Mouse (Mus musculus) hindbrain, postnatal 0 days (tissue): ENCODE measurements around the gene Krt78. TPM values are rescaled to one million over a fixed set of nuclear protein-coding genes. Genes with fewer than 3 reads are reported as not detected.

Experiments
- ATAC-seq: fragments of 200-750 bp; cut with Nextera tagmentation; 2 replicates; pipeline ENCODE4 v1.8.0; 2017; ENCODE audit warnings: mild to moderate bottlenecking, moderate TSS enrichment, moderate library complexity
- DNase-seq: peaks from one replicate; pipeline ENCODE4 v3.0.0-alpha.2; 2015; ENCODE audit warnings: low spot score
- H3K27ac ChIP-seq: fragments of 300-500 bp; sonication (generic); 2 replicates; pipeline ENCODE4 v1.5.1; 2014; ENCODE audit warnings: mild to moderate bottlenecking
- H3K27me3 ChIP-seq: fragments of 300-500 bp; sonication (generic); 2 replicates; pipeline ENCODE4 v1.6.1; 2014; ENCODE audit warnings: low read length, mixed read lengths; ENCODE audit not compliant: insufficient read depth
- H3K36me3 ChIP-seq: fragments of 300-500 bp; sonication (generic); 2 replicates; pipeline ENCODE4 v1.6.1; 2014; ENCODE audit warnings: low read length, mixed read lengths; ENCODE audit not compliant: insufficient read depth
- H3K4me1 ChIP-seq: fragments of 300-500 bp; sonication (generic); 2 replicates; pipeline ENCODE4 v1.6.1; 2014; ENCODE audit warnings: antibody characterized with exemption, low read length, mixed read lengths; ENCODE audit not compliant: insufficient read depth
- H3K4me2 ChIP-seq: fragments of 300-500 bp; sonication (generic); 2 replicates; pipeline ENCODE4 v1.6.1; 2014; ENCODE audit warnings: low read depth, mild to moderate bottlenecking, low read length, moderate library complexity, mixed read lengths
- H3K4me3 ChIP-seq: fragments of 300-500 bp; sonication (generic); 2 replicates; pipeline ENCODE4 v1.5.1; 2014; ENCODE audit warnings: low read length
- H3K9ac ChIP-seq: fragments of 300-500 bp; sonication (generic); replicated peaks from 2 replicates; pipeline ENCODE4 v1.6.1; 2014; ENCODE audit warnings: mild to moderate bottlenecking, low read length, moderate library complexity, mixed read lengths
- H3K9me3 ChIP-seq: fragments of 300-500 bp; sonication (generic); 2 replicates; pipeline ENCODE4 v1.6.1; 2016; ENCODE audit warnings: low read length, mixed read lengths
- CTCF ChIP-seq: IDR thresholded peaks from 2 replicates; pipeline ENCODE4 v1.5.1; 2016; ENCODE audit warnings: antibody characterized with exemption, control low read depth, low read depth
- WGBS: fragments of 180-500 bp; shearing (Covaris S2); extraction: QIAGEN DNeasy Blood & Tissue Kit; methylation state at CpG from one replicate; pipeline ENCODE4 v1.1.7; 2014; 5-methylcytosine and 5-hydroxymethylcytosine counted together
- polyA plus RNA-seq: library from polyadenylated mRNA; unstranded; fragments of >200 nt; fragmentation: Nextera tagmentation; extraction: Ambion mirVana; gene quantifications from 2 replicates; pipeline ENCODE4 v1.2.1, GENCODE M21; 2015
- total RNA-seq: library from RNA; depleted of rRNA; stranded (reverse); fragments of >200 nt; gene quantifications from 2 replicates; pipeline ENCODE4 v1.2.3, GENCODE M21; 2014

Gene Krt78
- total and polyA plus RNA-seq, 2 experiments from 2014 or later, result not detected

DNA sequence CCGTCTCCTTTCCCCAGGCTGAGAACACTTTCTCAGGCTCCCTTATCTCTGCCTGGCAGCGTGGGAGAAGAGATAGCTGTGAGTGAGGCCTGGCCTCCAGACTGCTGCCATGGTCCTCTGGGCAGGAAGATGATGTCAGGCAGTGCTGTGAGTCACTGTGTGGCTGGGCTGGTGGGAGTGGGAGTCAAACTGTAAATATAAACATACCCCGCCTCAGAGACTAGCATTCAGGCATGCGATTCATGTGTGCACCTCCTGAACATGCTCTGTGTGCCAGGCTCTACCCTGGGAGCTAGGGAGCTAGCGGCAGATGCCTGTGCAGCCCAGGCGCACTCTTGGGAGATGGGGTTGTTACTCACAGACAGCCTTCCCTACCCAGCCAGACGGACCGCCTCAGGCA, 12.1 kb downstream of the Krt78 start:
- no peak overlapping the region for H3K9ac ChIP-seq
- no peak for TF ChIP-seq CTCF
- H3K27ac ChIP-seq, result no peak overlapping the region
- no peaks in the 10 kb centered on the region for H3K4me1 ChIP-seq
- H3K4me2 ChIP-seq, result no peak overlapping the region
- H3K9me3 ChIP-seq, result no peaks in the 10 kb centered on the region
- H3K27me3 ChIP-seq, result no peaks in the 10 kb centered on the region
- DNase-seq, result no peak
- ATAC-seq, result no peak
- no peaks in the 10 kb centered on the region for H3K36me3 ChIP-seq
- 55% methylated on average over 8 of the region's 8 CpGs for WGBS
- H3K4me3 ChIP-seq, result no peak overlapping the region

DNA sequence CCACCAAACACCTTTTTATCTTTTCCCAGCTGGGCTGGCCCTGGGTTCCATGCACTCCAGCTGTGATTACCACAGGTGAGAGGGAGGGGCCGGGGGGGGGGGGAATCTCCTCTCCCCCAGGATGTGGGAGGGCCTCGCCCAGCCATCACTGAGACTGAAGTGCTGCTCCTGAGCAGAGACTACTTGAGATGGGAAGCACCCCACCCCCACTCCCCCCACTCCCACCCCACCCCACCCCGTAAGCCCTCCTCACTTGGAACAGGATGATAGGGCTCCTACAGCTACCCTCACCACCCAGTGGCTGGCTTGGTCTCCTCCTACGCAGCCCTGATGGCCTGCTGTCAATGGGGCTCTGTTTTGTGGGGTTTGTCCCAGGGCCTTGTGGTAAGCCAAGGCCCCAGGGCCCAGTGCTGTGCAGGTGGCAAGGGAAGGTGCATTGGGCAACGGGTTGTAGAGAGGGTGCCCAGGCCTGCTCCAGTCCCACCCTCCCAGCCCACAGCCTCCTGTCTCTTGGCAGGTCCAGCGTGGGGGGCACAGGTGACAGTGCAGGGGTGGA, 13.7 kb downstream of the Krt78 start, which contains the start of gene Krt79:
TSS of gene Krt79 (minus strand) at position 51 of the 556 bp plus-strand sequence.
- Histone ChIP-seq H3K9me3 (no peaks in the 10 kb centered on the region), H3K4me1 (no peaks in the 10 kb centered on the region), H3K27me3 (no peaks in the 10 kb centered on the region), H3K4me3 (no peak within 1 kb of the TSS), H3K9ac (no peak within 1 kb of the TSS), H3K27ac (no peak within 1 kb of the TSS), H3K4me2 (no peak within 1 kb of the TSS), H3K36me3 (no peaks in the 10 kb centered on the region)
- DNase-seq, result no peak
- WGBS, result 73% methylated on average over 6 of the region's 6 CpGs
- no peak for TF ChIP-seq CTCF
- no peak for ATAC-seq

DNA sequence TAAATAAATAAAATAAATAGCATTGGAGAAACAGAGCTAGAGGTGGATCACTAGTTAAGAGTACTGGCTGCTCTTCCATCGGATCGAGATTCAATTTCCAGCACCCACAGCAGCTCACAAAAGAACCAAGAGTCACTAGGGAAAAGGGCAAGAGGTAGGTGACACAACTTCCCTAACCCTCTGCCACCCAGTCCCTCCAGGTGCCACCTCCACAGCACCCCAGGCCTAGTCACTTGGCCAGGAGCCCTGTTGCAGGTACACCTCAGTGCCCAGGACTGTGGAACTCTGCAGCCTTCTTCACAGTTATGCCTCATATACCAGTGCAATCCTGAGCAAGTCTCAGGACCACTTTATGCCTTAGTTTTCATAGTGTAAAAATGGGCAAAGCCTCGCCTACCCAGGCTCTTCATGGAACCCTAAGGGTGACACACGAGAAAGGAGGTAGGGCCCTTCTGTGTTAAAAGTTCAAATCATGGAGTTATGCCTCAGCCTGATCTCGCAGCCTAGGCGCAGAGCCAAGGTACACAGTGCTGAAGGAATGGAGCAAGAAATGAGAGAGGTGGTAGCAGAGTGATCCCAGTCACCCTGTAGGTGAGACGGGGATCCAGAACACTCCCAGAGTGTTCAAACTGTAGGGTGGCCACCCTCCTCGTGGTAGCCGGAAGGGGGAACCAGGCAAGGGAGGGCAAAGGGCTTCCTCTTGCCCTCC, 15.3 kb downstream of the Krt78 start:
- Histone ChIP-seq H3K9me3 (no peaks in the 10 kb centered on the region), H3K4me1 (no peaks in the 10 kb centered on the region), H3K4me3 (no peak overlapping the region), H3K36me3 (no peaks in the 10 kb centered on the region), H3K27me3 (no peaks in the 10 kb centered on the region), H3K27ac (no peak overlapping the region), H3K9ac (no peak overlapping the region), H3K4me2 (no peak overlapping the region)
- ATAC-seq (no peak), DNase-seq (no peak)
- 81% methylated on average over 9 of the region's 9 CpGs for WGBS
- no peak for TF ChIP-seq CTCF

DNA sequence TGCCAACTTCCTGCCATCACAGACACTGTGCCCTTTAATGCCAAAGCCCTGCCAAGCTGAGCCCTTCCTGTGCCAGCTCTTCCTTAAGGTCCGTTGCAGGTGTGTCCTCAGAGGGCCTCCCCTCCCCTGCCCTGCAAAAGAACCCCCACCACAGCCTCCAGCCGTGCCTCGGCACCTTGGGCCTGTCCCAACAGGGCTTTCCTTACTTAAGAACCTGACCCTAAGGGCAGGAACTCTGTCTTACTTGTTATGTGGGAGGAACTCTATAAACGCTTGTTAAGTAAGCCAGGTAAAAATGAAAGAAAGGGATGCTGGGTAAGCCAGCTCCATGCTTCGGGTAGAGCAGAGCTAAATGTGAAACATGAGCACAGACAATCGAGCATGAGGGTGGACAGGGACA, 21.1 kb downstream of the Krt78 start:
- no peak for DNase-seq
- Histone ChIP-seq H3K9me3 (no peaks in the 10 kb centered on the region), H3K4me1 (0 out of 2 replicates have a peak, but pooled peaks cover 11% of the 10 kb centered on the region), H3K9ac (no peak overlapping the region), H3K27me3 (no peaks in the 10 kb centered on the region; the same call in 1 of the 2 replicates), H3K27ac (no peak overlapping the region), H3K36me3 (no peaks in the 10 kb centered on the region), H3K4me2 (no peak overlapping the region), H3K4me3 (no peak overlapping the region)
- no peak for ATAC-seq
- TF ChIP-seq CTCF, result no peak
- 81% methylated on average over 6 of the region's 6 CpGs for WGBS

DNA sequence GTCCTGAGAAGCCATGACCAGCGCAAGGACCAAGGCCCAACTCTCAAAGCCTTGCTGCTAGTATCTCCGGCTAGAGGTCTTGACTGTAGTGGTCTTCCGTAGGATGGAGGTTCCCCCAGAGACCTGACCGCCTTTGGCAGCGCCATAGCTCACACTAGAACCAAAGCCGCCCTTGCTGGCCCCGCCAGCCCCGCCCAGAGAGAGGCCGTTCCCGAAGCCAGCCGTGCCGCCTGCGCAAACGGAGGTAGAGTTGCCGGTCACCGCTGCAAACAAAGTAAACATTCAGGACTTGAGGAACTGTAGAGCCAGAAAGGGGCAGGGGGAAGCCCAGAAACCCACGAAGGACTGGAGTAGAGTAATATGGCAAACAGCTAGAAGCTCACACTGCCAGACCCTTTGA, 24.4 kb downstream of the Krt78 start:
- no peaks in the 10 kb centered on the region for H3K9me3 ChIP-seq
- ATAC-seq, result no peak; the same call in 1 of the 2 replicates
- H3K27ac ChIP-seq, result no peak overlapping the region
- peak; percentile 4 for DNase-seq
- H3K4me1 ChIP-seq, result 0 out of 2 replicates have a peak, but pooled peaks cover 11% of the 10 kb centered on the region
- H3K4me2 ChIP-seq, result peak overlapping the region; percentile 38
- no peaks in the 10 kb centered on the region for H3K36me3 ChIP-seq
- H3K9ac ChIP-seq, result peak overlapping the region; percentile 21; the same call in 1 of the 2 replicates
- WGBS, result 9% methylated on average over 17 of the region's 17 CpGs
- H3K4me3 ChIP-seq, result 0 out of 2 replicates have a peak overlapping the region, but pooled peaks have one; percentile 1
- no peaks in the 10 kb centered on the region; the same call in 1 of the 2 replicates for H3K27me3 ChIP-seq
- no peak for TF ChIP-seq CTCF

DNA sequence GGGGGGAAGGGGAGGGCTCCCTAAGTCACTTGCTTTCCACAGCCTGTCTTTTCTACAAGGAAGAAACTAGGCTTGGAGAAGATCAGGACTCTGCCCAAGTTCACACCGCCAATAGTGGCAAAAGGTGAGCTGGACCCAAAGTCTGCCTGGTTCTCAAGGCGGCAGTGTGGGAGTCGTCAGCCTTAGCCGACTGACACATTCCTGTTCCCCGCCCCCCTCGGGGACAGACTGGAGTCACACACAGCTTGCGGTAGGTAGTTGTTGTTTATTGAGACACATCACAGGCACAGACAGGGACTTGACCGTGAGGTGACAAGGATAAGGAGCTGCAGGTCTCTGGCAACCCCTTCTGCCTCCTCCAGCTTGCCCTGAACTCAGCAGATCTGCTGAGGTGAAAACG, 25.0 kb downstream of the Krt78 start:
- ATAC-seq (no peak), DNase-seq (no peak)
- WGBS, result 29% methylated on average over 9 of the region's 9 CpGs
- no peak for TF ChIP-seq CTCF
- Histone ChIP-seq H3K9me3 (no peaks in the 10 kb centered on the region), H3K9ac (no peak overlapping the region), H3K36me3 (no peaks in the 10 kb centered on the region), H3K27ac (no peak overlapping the region), H3K4me2 (no peak overlapping the region), H3K27me3 (no peaks in the 10 kb centered on the region; the same call in 1 of the 2 replicates), H3K4me3 (no peak overlapping the region), H3K4me1 (0 out of 2 replicates have a peak, but pooled peaks cover 11% of the 10 kb centered on the region)
